Mouse (Mus musculus): ENCODE measurements around the gene Hesx1.
"Not testable (repeated sequence)": the region's sequence is repeated elsewhere in the genome, so short reads cannot be mapped to it uniquely, and the experiment has no call there.

Gene Hesx1

DNA sequence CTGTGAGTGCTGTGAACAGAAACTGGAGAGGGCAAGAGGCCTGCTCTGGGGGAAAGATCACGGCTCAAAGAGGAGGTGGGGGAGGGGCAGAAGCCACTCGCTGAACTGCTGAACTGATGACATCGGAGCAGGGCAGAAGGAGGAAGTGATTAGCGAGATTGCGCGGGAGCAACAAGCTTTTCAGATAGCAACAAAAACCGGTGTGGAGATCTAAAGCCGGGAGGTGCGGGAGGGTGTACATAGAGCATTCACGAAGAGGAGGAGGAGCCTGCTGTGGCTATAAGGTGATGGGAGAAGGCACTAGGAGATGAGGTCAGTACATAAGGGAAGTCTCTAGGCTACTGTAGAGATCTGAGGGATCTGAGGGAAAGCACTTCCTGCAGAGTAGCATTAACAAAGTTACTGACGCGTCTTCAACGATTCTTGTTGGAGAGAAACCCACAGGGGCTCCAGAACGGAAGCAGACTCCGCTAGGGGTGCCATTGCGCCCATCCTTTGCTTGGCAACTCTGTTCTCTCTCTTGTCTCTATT lies at the start of gene Hesx1:
Gene Hesx1, plus strand, starts transcription at position 206 of the 531 bp plus-strand sequence.
- no peak for DNase-seq (ENCODE audit: low spot score)

- not testable (repeated sequence) for DNase-seq (ENCODE audit: low spot score)
These were observed 38.1 kb upstream of the Hesx1 start for GRCm38 (mm10) chr14:26956139-26956538.

DNA sequence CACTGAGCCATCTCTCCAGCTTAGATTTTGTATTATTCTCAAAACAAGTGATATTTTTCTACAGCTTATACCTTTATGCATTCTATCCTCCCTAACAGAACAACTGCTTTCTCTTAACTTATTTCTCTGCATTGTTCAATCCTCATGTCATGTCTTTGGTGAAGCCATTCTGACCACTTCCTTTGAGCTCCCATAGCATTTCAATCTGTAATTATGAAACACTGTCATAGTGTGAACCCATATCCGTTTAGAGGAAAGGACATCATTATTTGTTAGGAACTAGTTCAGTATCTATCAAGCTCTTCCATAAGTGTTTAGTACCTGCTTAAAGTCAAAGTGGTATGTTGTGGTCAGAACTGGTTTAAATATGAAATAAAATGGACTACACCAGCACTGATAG lies 33.7 kb upstream of the Hesx1 start:
- DNase-seq (ENCODE audit: low spot score): no peak

DNA sequence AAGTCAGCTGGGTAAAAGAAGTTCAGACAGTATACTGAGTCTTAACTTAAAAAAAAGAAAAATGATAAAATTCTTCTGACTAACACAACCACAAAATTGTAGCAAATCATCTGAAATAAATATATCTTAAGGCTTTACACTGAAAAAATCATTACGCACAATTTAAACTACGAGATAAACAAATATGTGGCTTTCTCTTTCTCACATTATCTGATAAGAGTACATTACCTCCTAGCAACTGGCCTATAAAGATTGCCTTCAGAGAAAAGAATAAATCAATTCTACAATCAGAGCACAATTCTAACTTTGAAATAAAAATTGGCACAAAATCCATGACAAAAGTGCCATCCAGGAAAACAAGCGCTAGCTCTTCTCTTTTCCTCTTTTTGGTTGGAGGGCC lies 25.1 kb upstream of the Hesx1 start:
- DNase-seq (ENCODE audit: low spot score): no peak

GRCm38 (mm10) chr14:26969856-26970407 lies 24.3 kb upstream of the Hesx1 start:
- DNase-seq (ENCODE audit: low spot score): peak; percentile 82

- DNase-seq (ENCODE audit: low spot score): peak; percentile 97
These were observed 23.7 kb upstream of the Hesx1 start for GRCm38 (mm10) chr14:26970439-26970932.

GRCm38 (mm10) chr14:26971106-26971789 lies 23.0 kb upstream of the Hesx1 start, which contains the start of gene Appl1:
Gene Appl1, minus strand, starts transcription at chr14:26971232.
- no peak for DNase-seq (ENCODE audit: low spot score)

DNA sequence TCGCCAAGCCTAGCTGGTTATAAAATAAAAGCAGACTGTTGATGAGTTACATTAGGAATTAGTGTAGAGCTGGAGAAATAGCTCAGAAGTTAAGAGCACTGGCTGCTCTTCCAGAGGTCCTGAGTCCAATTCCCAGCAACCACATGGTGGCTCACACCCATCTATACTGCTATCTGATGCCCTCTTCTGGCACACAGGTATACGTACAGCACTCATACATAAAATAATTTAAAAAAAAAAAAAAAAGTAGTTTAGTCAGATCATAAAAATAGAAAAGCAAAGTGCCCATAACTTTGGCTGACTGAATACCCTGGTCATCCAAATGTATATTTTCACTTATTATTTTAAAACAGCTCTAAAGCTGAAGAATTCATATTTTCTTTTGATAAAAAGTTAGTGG lies 21.1 kb upstream of the Hesx1 start:
- DNase-seq (ENCODE audit: low spot score): no peak

- no peak for DNase-seq (ENCODE audit: low spot score)
These were observed 18.7 kb upstream of the Hesx1 start for GRCm38 (mm10) chr14:26975490-26975889.

GRCm38 (mm10) chr14:26976212-26976611 lies 18.0 kb upstream of the Hesx1 start:
- DNase-seq (ENCODE audit: low spot score): no peak

- DNase-seq (ENCODE audit: low spot score): no peak
These were observed 16.7 kb upstream of the Hesx1 start for GRCm38 (mm10) chr14:26977500-26977899.

DNA sequence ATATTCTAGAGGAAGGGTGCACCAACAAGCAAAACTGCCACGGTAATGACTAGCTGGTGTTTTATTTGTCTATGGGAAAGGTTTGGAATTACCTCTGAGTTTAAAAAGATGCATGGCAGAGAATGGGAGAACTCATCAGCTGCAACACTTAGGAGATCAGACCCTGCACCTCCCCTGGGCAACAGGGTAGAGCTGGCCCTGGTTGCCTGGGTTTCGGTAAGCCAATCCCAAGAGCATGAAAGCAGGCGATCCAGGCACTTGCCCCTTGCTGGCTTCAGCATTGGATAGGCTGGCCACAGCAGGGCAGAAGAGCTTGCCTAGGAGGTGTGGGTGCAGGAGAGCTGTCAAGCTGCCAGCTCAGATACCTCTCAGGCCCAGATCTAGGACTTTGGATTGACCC lies 14.4 kb upstream of the Hesx1 start:
- DNase-seq (ENCODE audit: low spot score): no peak

- no peak for DNase-seq (ENCODE audit: low spot score)
These were observed 13.2 kb upstream of the Hesx1 start for GRCm38 (mm10) chr14:26981021-26981420.

- DNase-seq (ENCODE audit: low spot score): no peak
These were observed 12.6 kb upstream of the Hesx1 start for GRCm38 (mm10) chr14:26981494-26982149.

DNA sequence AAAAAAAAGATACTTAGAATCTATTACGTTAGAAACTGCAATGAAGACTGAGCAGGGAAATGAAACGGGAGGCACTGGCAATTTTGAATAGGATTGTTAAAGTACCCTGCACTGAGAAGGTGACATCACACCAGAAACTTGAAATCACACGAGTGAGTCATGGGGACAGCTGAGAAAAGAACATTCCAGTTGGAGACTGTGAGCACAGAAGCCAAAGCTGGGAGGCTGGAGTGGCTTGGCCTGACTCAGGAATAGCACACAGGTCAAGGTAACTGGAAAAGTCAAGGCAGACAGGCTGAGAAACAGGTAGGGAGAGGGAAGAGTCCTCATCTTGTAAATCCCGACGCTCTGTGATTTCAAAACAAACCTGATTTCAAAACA lies 12.1 kb upstream of the Hesx1 start:
- DNase-seq (ENCODE audit: low spot score): no peak

DNA sequence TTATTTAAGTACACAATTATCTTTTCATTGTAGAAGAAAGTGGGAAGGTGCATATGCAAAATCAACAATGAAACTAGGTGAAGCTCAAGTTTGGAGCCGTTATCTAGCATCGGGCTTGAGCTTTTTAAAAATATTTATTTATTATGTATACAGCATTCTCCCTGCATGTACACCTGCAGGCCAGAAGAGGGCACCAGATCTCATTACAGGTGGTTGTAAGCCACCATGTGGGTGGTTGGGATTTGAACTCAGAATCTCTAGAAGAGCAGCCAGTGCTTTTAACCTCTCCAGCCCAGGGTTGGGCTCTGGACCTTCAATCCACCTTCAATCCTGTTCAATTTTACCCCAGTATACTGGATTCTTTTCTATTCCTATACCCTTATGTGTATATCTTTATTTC lies 5.5 kb upstream of the Hesx1 start:
- no peak for DNase-seq (ENCODE audit: low spot score)

- DNase-seq (ENCODE audit: low spot score): no peak
These were observed 2.6 kb upstream of the Hesx1 start for GRCm38 (mm10) chr14:26991622-26992021.

GRCm38 (mm10) chr14:26993427-26993826 lies 789 bp upstream of the Hesx1 start:
- no peak for DNase-seq (ENCODE audit: low spot score)

DNA sequence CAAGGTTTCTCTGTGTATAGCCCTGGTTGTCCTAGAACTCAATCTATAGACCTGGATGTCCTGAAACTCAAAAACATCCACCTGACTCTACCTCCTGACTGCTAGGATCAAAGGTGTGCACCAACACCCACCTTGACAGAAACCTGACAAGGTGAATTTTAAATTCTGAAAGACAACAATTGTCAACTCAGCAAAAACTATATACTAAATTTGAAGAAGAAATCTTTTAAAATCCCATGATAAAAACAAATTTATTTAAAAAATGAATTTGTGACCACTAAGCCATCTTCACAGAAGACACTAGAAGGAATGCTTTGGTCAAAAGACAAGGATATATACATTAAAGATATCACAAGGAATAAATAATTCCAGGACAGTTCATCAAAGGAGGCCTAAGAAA lies 2.0 kb downstream of the Hesx1 start:
- no peak for DNase-seq (ENCODE audit: low spot score)

DNA sequence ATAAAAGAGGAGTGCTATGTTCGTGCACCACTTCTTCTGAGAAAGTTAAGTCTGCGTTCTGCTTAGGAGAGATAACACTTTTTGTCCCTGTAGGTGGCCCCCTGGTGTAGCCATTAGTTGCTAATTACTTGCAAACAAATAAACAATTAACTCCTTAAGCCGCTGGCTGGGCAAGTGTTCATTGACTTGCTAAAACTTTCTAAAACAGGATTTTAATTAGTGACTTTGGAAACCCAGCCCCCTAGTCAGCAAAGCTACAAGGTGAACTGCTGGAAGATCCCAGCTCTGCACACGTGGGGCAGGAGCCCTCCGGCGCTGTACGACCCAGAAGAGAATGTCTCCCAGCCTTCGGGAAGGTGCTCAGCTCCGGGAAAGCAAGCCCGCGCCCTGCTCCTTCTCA lies 6.2 kb downstream of the Hesx1 start:
- no peak for DNase-seq (ENCODE audit: low spot score)

GRCm38 (mm10) chr14:27004906-27005305 lies 10.7 kb downstream of the Hesx1 start:
- no peak for DNase-seq (ENCODE audit: low spot score)

GRCm38 (mm10) chr14:27005937-27006336 lies 11.7 kb downstream of the Hesx1 start:
- no peak for DNase-seq (ENCODE audit: low spot score)

- no peak for DNase-seq (ENCODE audit: low spot score)
These were observed 17.3 kb downstream of the Hesx1 start for GRCm38 (mm10) chr14:27011561-27011960.
